Mouse (Mus musculus) forelimb bud, embryonic 11.5 days (tissue): ENCODE results near the gene Gas7.

Experiments
- DNase-seq: peaks from one replicate; pipeline ENCODE4 v3.0.0-alpha.2; 2012; ENCODE audit warnings: low read depth, low spot score

Gas7 gene

GRCm38 (mm10) chr11:67654514-67654913 is 199.3 kb downstream of the Gas7 start:
- no peak for DNase-seq

- no peak for DNase-seq
These were observed 200.2 kb downstream of the Gas7 start for GRCm38 (mm10) chr11:67655236-67655959.

GRCm38 (mm10) chr11:67656366-67656765 is 201.1 kb downstream of the Gas7 start:
- DNase-seq: no peak

GRCm38 (mm10) chr11:67656811-67657210 is 201.6 kb downstream of the Gas7 start:
- no peak for DNase-seq

- DNase-seq: peak; percentile 56
These were observed 202.6 kb downstream of the Gas7 start for GRCm38 (mm10) chr11:67657685-67658382.

- no peak for DNase-seq
These were observed 206.2 kb downstream of the Gas7 start for GRCm38 (mm10) chr11:67661465-67661864.

- DNase-seq: no peak
These were observed 208.2 kb downstream of the Gas7 start for GRCm38 (mm10) chr11:67663437-67663836.

GRCm38 (mm10) chr11:67664261-67664660 is 209.0 kb downstream of the Gas7 start:
- DNase-seq: no peak

GRCm38 (mm10) chr11:67664918-67665317 is 209.7 kb downstream of the Gas7 start:
- no peak for DNase-seq

- DNase-seq: no peak
These were observed 210.9 kb downstream of the Gas7 start for GRCm38 (mm10) chr11:67666129-67666528.

GRCm38 (mm10) chr11:67667531-67668332 is 212.5 kb downstream of the Gas7 start:
- DNase-seq: no peak

GRCm38 (mm10) chr11:67668460-67669007 is 213.3 kb downstream of the Gas7 start:
- no peak for DNase-seq

- no peak for DNase-seq
These were observed 214.8 kb downstream of the Gas7 start for GRCm38 (mm10) chr11:67670031-67670430.

- no peak for DNase-seq
These were observed 216.9 kb downstream of the Gas7 start for GRCm38 (mm10) chr11:67672140-67672539.

- peak; percentile 77 for DNase-seq
These were observed 220.6 kb downstream of the Gas7 start for GRCm38 (mm10) chr11:67675562-67676540.

GRCm38 (mm10) chr11:67679300-67679699 is 224.1 kb downstream of the Gas7 start:
- no peak for DNase-seq

- no peak for DNase-seq
These were observed 224.7 kb downstream of the Gas7 start for GRCm38 (mm10) chr11:67679930-67680329.

- DNase-seq: no peak
These were observed 226.6 kb downstream of the Gas7 start for GRCm38 (mm10) chr11:67681871-67682270.

- no peak for DNase-seq
These were observed 230.9 kb downstream of the Gas7 start for GRCm38 (mm10) chr11:67686109-67686508.

GRCm38 (mm10) chr11:67694703-67695376 is 239.6 kb downstream of the Gas7 start, which contains the start of gene Rcvrn:
TSS of gene Rcvrn (plus strand) at chr11:67695326.
- no peak for DNase-seq
